Mouse (Mus musculus): ENCODE results near the gene Dhx34. TPM values are rescaled to one million over a fixed set of nuclear protein-coding genes. Genes with fewer than 3 reads are reported as not detected.

Dhx34 gene
- polyA plus RNA-seq, 2 experiments: 9.4 to 17.0 TPM

DNA sequence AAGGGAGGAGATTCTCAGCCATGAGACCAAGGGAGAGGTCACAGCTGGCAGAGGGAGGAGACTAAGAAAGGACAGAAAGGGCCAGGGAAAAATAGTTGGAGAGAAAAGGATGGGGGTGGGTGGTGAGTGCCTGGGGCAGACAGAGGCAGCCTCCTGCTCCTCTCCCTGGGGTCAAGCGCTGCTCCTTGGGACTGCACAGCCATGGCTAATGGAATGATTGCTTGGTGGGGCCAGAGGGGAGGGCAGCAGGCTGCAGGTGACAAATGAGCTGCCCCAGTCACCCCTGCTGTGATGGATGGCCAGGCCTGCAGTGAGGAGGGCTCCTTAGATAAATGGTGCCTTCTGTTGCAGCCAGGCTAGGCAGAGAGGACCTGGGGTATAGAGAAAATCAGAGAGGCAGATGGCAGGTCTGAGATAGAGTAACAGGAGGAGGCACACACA lies 49.7 kb downstream of the Dhx34 start:
- H3K27ac ChIP-seq (replicated peaks; ENCODE audit: low read depth, low read length): no peak overlapping the region
- WGBS: no CpG with 5 or more reads among the region's 1 CpGs
- H3K9me3 ChIP-seq (ENCODE audit: control insufficient read depth, low read length): no peaks in the 10 kb centered on the region
- TF ChIP-seq POLR2A (IDR thresholded peaks at IDR 0.05; ENCODE audit: borderline replicate concordance, extremely low read depth, insufficient read depth, insufficient read length): no peak
- H3K4me2 ChIP-seq (replicated peaks; ENCODE audit: low read depth, low read length, severe bottlenecking): no peak overlapping the region
- no peak overlapping the region for H3K4me3 ChIP-seq (replicated peaks; ENCODE audit: low read length)
- DNase-seq (ENCODE audit: low spot score) (no peak), ATAC-seq (ENCODE audit: low FRiP score, low read depth) (no peak)
- no peaks in the 10 kb centered on the region for H3K4me1 ChIP-seq (ENCODE audit: control insufficient read depth, insufficient read depth, low read length)
- H3K9ac ChIP-seq (ENCODE audit: low read depth, low read length, severe bottlenecking): no peak overlapping the region
- peaks cover 23% of the 10 kb centered on the region; the same call in 1 of the 2 replicates for H3K27me3 ChIP-seq (ENCODE audit: control insufficient read depth, insufficient read depth, low read length)
- H3K36me3 ChIP-seq (ENCODE audit: control insufficient read depth, insufficient read depth, low read length): no peaks in the 10 kb centered on the region

- no peak overlapping the region for H3K4me2 ChIP-seq (replicated peaks; ENCODE audit: low read depth, low read length, severe bottlenecking)
- no peak for ATAC-seq (ENCODE audit: low FRiP score, low read depth)
- peaks cover 27% of the 10 kb centered on the region for H3K27me3 ChIP-seq (ENCODE audit: control insufficient read depth, insufficient read depth, low read length)
- DNase-seq (ENCODE audit: low spot score): no peak
- no peaks in the 10 kb centered on the region for H3K36me3 ChIP-seq (ENCODE audit: control insufficient read depth, insufficient read depth, low read length)
- H3K4me1 ChIP-seq (ENCODE audit: control insufficient read depth, insufficient read depth, low read length): no peaks in the 10 kb centered on the region
- no peak for TF ChIP-seq POLR2A (IDR thresholded peaks at IDR 0.05; ENCODE audit: borderline replicate concordance, extremely low read depth, insufficient read depth, insufficient read length)
- no peak overlapping the region for H3K27ac ChIP-seq (replicated peaks; ENCODE audit: low read depth, low read length)
- no peak overlapping the region for H3K9ac ChIP-seq (ENCODE audit: low read depth, low read length, severe bottlenecking)
- H3K4me3 ChIP-seq (replicated peaks; ENCODE audit: low read length): no peak overlapping the region
- WGBS: 74% methylated on average over 6 of the region's 7 CpGs
- no peaks in the 10 kb centered on the region for H3K9me3 ChIP-seq (ENCODE audit: control insufficient read depth, low read length)
These were observed 59.8 kb downstream of the Dhx34 start for GRCm38 (mm10) chr7:16162036-16162435.

DNA sequence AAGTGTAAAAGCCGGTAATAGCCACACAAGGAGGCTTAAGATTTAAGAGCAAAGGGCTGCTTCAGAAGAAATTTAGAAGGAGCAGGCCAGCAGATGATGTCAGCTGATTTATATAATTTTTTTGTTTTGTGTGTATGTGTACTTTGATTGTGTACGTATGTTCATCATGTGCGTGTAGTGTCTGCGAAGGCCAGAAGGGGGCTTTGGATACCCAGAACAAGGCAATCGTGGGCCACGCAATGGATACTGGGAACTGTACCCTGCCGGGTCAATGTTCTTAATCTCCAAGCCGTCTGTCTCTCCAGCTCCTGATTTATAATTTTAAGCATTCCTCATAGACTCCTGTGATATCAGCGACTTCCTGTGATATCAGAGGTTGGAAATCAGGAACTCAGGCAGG lies 60.5 kb downstream of the Dhx34 start:
- H3K27me3 ChIP-seq (ENCODE audit: control insufficient read depth, insufficient read depth, low read length): peaks cover 27% of the 10 kb centered on the region
- TF ChIP-seq POLR2A (IDR thresholded peaks at IDR 0.05; ENCODE audit: borderline replicate concordance, extremely low read depth, insufficient read depth, insufficient read length): no peak
- H3K4me3 ChIP-seq (replicated peaks; ENCODE audit: low read length): no peak overlapping the region
- no peaks in the 10 kb centered on the region for H3K9me3 ChIP-seq (ENCODE audit: control insufficient read depth, low read length)
- ATAC-seq (ENCODE audit: low FRiP score, low read depth) (no peak), DNase-seq (ENCODE audit: low spot score) (no peak)
- WGBS: 89% methylated on average over 9 of the region's 9 CpGs
- no peaks in the 10 kb centered on the region for H3K36me3 ChIP-seq (ENCODE audit: control insufficient read depth, insufficient read depth, low read length)
- H3K4me1 ChIP-seq (ENCODE audit: control insufficient read depth, insufficient read depth, low read length): no peaks in the 10 kb centered on the region
- H3K9ac ChIP-seq (ENCODE audit: low read depth, low read length, severe bottlenecking): no peak overlapping the region
- no peak overlapping the region for H3K27ac ChIP-seq (replicated peaks; ENCODE audit: low read depth, low read length)
- H3K4me2 ChIP-seq (replicated peaks; ENCODE audit: low read depth, low read length, severe bottlenecking): no peak overlapping the region

GRCm38 (mm10) chr7:16160702-16161101 lies 61.1 kb downstream of the Dhx34 start:
- Histone ChIP-seq H3K36me3 (ENCODE audit: control insufficient read depth, insufficient read depth, low read length) (no peaks in the 10 kb centered on the region), H3K4me1 (ENCODE audit: control insufficient read depth, insufficient read depth, low read length) (no peaks in the 10 kb centered on the region), H3K9ac (ENCODE audit: low read depth, low read length, severe bottlenecking) (no peak overlapping the region), H3K9me3 (ENCODE audit: control insufficient read depth, low read length) (no peaks in the 10 kb centered on the region), H3K4me3 (replicated peaks; ENCODE audit: low read length) (no peak overlapping the region), H3K27ac (replicated peaks; ENCODE audit: low read depth, low read length) (no peak overlapping the region), H3K4me2 (replicated peaks; ENCODE audit: low read depth, low read length, severe bottlenecking) (no peak overlapping the region), H3K27me3 (ENCODE audit: control insufficient read depth, insufficient read depth, low read length) (peaks cover 27% of the 10 kb centered on the region)
- ATAC-seq (ENCODE audit: low FRiP score, low read depth): no peak
- TF ChIP-seq POLR2A (IDR thresholded peaks at IDR 0.05; ENCODE audit: borderline replicate concordance, extremely low read depth, insufficient read depth, insufficient read length): no peak
- no peak for DNase-seq (ENCODE audit: low spot score)
- WGBS: 67% methylated on average over 3 of the region's 3 CpGs

GRCm38 (mm10) chr7:16158735-16159134 lies 63.1 kb downstream of the Dhx34 start:
- no peak overlapping the region for H3K4me3 ChIP-seq (replicated peaks; ENCODE audit: low read length)
- no peak for TF ChIP-seq POLR2A (IDR thresholded peaks at IDR 0.05; ENCODE audit: borderline replicate concordance, extremely low read depth, insufficient read depth, insufficient read length)
- 7% methylated on average over 39 of the region's 39 CpGs for WGBS
- H3K9ac ChIP-seq (ENCODE audit: low read depth, low read length, severe bottlenecking): no peak overlapping the region
- no peaks in the 10 kb centered on the region for H3K4me1 ChIP-seq (ENCODE audit: control insufficient read depth, insufficient read depth, low read length)
- DNase-seq (ENCODE audit: low spot score) (no peak), ATAC-seq (ENCODE audit: low FRiP score, low read depth) (no peak)
- H3K36me3 ChIP-seq (ENCODE audit: control insufficient read depth, insufficient read depth, low read length): no peaks in the 10 kb centered on the region
- peaks cover 27% of the 10 kb centered on the region for H3K27me3 ChIP-seq (ENCODE audit: control insufficient read depth, insufficient read depth, low read length)
- no peaks in the 10 kb centered on the region for H3K9me3 ChIP-seq (ENCODE audit: control insufficient read depth, low read length)
- no peak overlapping the region for H3K27ac ChIP-seq (replicated peaks; ENCODE audit: low read depth, low read length)
- no peak overlapping the region for H3K4me2 ChIP-seq (replicated peaks; ENCODE audit: low read depth, low read length, severe bottlenecking)
